Mouse (Mus musculus) E14TG2a.4 (cell line): ENCODE measurements around the gene Chd3.
A peak's percentile ranks its signal among the peaks of the same experiment; 100 is the strongest.

ENCODE experiments used
- H3K27me3 ChIP-seq: 2 replicates; pipeline ENCODE4 v1.6.1; 2014; ENCODE audit warnings: low read length, control low read depth; ENCODE audit not compliant: insufficient read depth
- H3K36me3 ChIP-seq: 2 replicates; pipeline ENCODE4 v1.6.1; 2014; ENCODE audit warnings: low read length, control low read depth; ENCODE audit not compliant: insufficient read depth
- H3K4me1 ChIP-seq: replicated peaks from 2 replicates; pipeline ENCODE4 v1.6.1; 2014; ENCODE audit warnings: low read depth, low read length, control low read depth
- H3K4me3 ChIP-seq: replicated peaks from 2 replicates; pipeline ENCODE4 v1.5.1; 2014; ENCODE audit warnings: mild to moderate bottlenecking, low read length
- H3K9me3 ChIP-seq: 2 replicates; pipeline ENCODE4 v1.6.1; 2014; ENCODE audit warnings: low read length, control low read depth
- CTCF ChIP-seq: conservative IDR thresholded peaks from 2 replicates; pipeline ENCODE4 v1.5.1; 2014; ENCODE audit warnings: low read length
- NANOG ChIP-seq: IDR thresholded peaks from 2 replicates; pipeline ENCODE4 v1.6.1; 2014; ENCODE audit warnings: borderline replicate concordance, low read length, mixed read lengths
- POU5F1 ChIP-seq: IDR thresholded peaks from 2 replicates; pipeline ENCODE4 v1.6.1; 2014; ENCODE audit warnings: low read length, borderline replicate concordance

Chd3 gene

GRCm38 (mm10) chr11:69366157-69366854 is 2.9 kb downstream of the Chd3 start:
- Histone ChIP-seq H3K36me3 (no peaks in the 10 kb centered on the region), H3K4me3 (peak overlapping the region; percentile 68), H3K27me3 (peaks cover 71% of the 10 kb centered on the region), H3K4me1 (peaks cover 61% of the 10 kb centered on the region), H3K9me3 (no peaks in the 10 kb centered on the region)
- TF ChIP-seq NANOG (no peak), CTCF (no peak), POU5F1 (no peak)

GRCm38 (mm10) chr11:69365722-69366121 is 3.5 kb downstream of the Chd3 start:
- Histone ChIP-seq H3K9me3 (no peaks in the 10 kb centered on the region), H3K27me3 (peaks cover 71% of the 10 kb centered on the region), H3K4me3 (peak overlapping the region; percentile 68), H3K4me1 (peaks cover 57% of the 10 kb centered on the region), H3K36me3 (no peaks in the 10 kb centered on the region)
- TF ChIP-seq POU5F1 (no peak), CTCF (no peak), NANOG (no peak)

GRCm38 (mm10) chr11:69364910-69365309 is 4.3 kb downstream of the Chd3 start:
- TF ChIP-seq POU5F1 = no peak
- TF ChIP-seq NANOG = no peak
- no peak for TF ChIP-seq CTCF
- peaks cover 60% of the 10 kb centered on the region for H3K4me1 ChIP-seq
- H3K27me3 ChIP-seq = peaks cover 75% of the 10 kb centered on the region
- no peaks in the 10 kb centered on the region for H3K36me3 ChIP-seq
- H3K4me3 ChIP-seq = no peak overlapping the region; the same call in 1 of the 2 replicates
- H3K9me3 ChIP-seq = no peaks in the 10 kb centered on the region

GRCm38 (mm10) chr11:69364376-69364775 is 4.8 kb downstream of the Chd3 start:
- no peaks in the 10 kb centered on the region for H3K36me3 ChIP-seq
- no peak for TF ChIP-seq NANOG
- TF ChIP-seq CTCF = no peak
- no peak for TF ChIP-seq POU5F1
- no peaks in the 10 kb centered on the region for H3K9me3 ChIP-seq
- no peak overlapping the region for H3K4me3 ChIP-seq
- H3K27me3 ChIP-seq = peaks cover 75% of the 10 kb centered on the region
- H3K4me1 ChIP-seq = peaks cover 60% of the 10 kb centered on the region

- Histone ChIP-seq H3K9me3 (no peaks in the 10 kb centered on the region), H3K27me3 (peaks cover 82% of the 10 kb centered on the region), H3K4me3 (no peak overlapping the region), H3K4me1 (peaks cover 57% of the 10 kb centered on the region), H3K36me3 (no peaks in the 10 kb centered on the region)
- TF ChIP-seq NANOG = no peak
- no peak for TF ChIP-seq CTCF
- no peak for TF ChIP-seq POU5F1
Measured at GRCm38 (mm10) chr11:69362479-69362878, 6.7 kb downstream of the Chd3 start.

GRCm38 (mm10) chr11:69362021-69362420 is 7.2 kb downstream of the Chd3 start:
- Histone ChIP-seq H3K36me3 (no peaks in the 10 kb centered on the region), H3K27me3 (peaks cover 78% of the 10 kb centered on the region), H3K9me3 (no peaks in the 10 kb centered on the region), H3K4me3 (no peak overlapping the region), H3K4me1 (peaks cover 57% of the 10 kb centered on the region)
- TF ChIP-seq CTCF = no peak
- TF ChIP-seq POU5F1 = no peak
- TF ChIP-seq NANOG = no peak

GRCm38 (mm10) chr11:69357690-69358089 is 11.5 kb downstream of the Chd3 start:
- peak overlapping the region; percentile 13; the same call in 1 of the 2 replicates for H3K4me3 ChIP-seq
- H3K4me1 ChIP-seq = peaks cover 56% of the 10 kb centered on the region
- H3K9me3 ChIP-seq = no peaks in the 10 kb centered on the region
- TF ChIP-seq POU5F1 = no peak
- TF ChIP-seq NANOG = no peak
- no peak for TF ChIP-seq CTCF
- H3K36me3 ChIP-seq = no peaks in the 10 kb centered on the region
- H3K27me3 ChIP-seq = peaks cover 68% of the 10 kb centered on the region

GRCm38 (mm10) chr11:69356544-69356943 is 12.7 kb downstream of the Chd3 start:
- TF ChIP-seq POU5F1 (no peak), NANOG (no peak), CTCF (no peak)
- Histone ChIP-seq H3K9me3 (no peaks in the 10 kb centered on the region), H3K27me3 (peaks cover 70% of the 10 kb centered on the region)

GRCm38 (mm10) chr11:69346441-69346840 is 22.8 kb downstream of the Chd3 start:
- H3K36me3 ChIP-seq = no peaks in the 10 kb centered on the region
- peak overlapping the region; percentile 69 for H3K4me3 ChIP-seq
- H3K27me3 ChIP-seq = peaks cover 88% of the 10 kb centered on the region
- TF ChIP-seq NANOG (no peak), CTCF (no peak), POU5F1 (no peak)
- H3K9me3 ChIP-seq = 0 out of 2 replicates have a peak, but pooled peaks cover 2% of the 10 kb centered on the region
- peaks cover 12% of the 10 kb centered on the region for H3K4me1 ChIP-seq

More at GRCm38 (mm10) chr11:69356544-69356943, 12.7 kb downstream of the Chd3 start:
- Histone ChIP-seq H3K4me3 (0 out of 2 replicates have a peak overlapping the region, but pooled peaks have one; percentile 3), H3K36me3 (no peaks in the 10 kb centered on the region), H3K4me1 (peaks cover 50% of the 10 kb centered on the region)
